Mouse (Mus musculus) left cerebral cortex, adult 18-20 months (tissue): ENCODE data around the gene Negr1. TPM values are rescaled to one million over a fixed set of nuclear protein-coding genes. Genes with fewer than 3 reads are reported as not detected.

ENCODE experiments used
- DNase-seq, 2 experiments: peaks; one replicate each; pipeline ENCODE4 v3.0.0; 2021 to 2022; ENCODE audit warnings: low spot score in 2 of 2, mixed read lengths in 1 of 2
- total RNA-seq, 2 experiments: library from RNA; stranded (reverse); gene quantifications; 2 replicates each; pipeline ENCODE4 v1.2.3; 2021

The Negr1 gene
- total RNA-seq, 2 experiments from 2014 or later, result 178 to 220 TPM

DNA sequence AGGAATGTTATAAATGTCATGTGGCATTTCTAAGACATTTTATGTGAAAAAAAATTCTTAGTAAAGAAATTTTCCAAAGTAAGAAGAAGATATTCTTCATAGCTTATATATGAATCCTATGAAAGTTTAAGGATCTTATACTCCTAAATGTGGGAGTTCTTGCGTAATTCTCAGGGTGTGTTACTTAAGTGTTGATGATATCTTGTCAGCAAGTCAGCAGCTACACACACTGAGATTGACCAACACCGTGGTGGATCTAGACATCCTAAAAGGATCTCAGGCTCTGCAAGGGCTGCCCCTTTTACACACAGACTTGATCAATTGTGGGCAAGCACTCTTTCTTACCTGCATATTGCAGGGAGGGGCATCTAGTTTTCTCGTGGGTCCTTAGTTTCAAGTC is 339.5 kb downstream of the Negr1 start:
- DNase-seq, result no peak

DNA sequence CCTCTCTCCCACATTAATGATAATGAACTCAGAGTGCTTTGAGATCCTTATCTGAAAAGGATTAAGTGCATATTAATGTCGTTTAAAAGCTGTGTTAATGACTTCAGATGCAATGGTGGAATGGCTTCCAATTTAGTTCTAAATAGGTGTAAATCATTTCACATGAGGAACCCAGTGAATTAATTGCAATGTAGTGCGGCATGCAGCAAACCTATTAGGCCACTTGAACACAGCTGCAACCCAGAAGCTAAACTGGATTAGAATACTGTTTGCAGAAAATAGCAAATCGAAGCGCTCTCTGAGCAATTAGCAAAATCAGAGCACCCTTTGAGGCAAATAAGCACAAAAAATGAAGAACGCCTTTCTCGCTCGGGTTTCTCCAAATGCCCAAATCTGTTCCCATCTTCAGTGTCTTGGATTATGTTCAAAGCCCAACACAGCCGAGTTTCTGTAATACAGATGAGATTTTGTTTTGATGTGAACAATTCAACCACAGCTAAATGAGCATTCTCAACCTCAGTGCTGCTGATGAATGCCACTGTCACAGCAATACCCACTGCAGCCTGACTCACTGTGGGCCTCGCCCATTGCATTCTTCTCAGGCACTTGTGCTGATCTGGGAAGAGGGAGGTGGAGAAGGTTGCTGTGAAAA is 342.5 kb downstream of the Negr1 start:
- DNase-seq, result peak; percentile 11 to 40

DNA sequence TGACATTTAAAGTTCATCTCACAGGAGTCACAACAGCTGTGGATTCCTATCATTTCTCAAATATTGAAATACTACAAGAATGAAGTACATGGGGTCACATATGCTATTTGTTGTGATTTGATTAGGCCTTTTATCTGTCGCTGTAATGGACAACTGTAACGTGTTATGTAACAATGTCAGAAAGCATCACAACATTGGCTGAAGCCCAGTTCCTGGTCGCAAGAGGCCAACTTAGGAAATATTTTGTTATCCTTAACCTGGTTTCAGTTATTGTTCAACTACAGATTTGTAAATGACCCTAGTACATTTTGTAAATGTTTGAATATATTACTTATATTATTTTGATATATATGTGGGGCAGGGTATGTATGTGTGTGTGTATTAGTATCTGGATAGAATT is 351.2 kb downstream of the Negr1 start:
- no peak for DNase-seq

DNA sequence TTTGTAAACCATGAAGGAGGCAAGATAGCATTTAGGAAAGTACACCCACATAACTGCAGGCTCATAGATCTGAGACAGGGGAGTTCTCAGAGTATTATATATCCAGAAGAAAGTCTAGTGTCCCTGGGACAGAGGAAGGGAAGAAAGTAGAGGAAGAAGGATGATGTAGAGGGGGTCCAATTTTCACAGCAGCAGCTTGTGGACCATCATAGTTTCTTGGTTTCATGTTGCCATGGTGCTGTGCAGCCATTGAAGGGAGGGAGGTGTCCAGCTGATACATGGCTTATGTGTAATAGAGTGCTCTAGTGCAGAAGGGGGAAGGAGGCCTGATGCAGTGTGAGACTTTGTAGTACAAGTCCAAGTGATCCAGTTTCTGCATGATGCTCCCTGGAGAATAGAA is 359.8 kb downstream of the Negr1 start:
- DNase-seq, result no peak

DNA sequence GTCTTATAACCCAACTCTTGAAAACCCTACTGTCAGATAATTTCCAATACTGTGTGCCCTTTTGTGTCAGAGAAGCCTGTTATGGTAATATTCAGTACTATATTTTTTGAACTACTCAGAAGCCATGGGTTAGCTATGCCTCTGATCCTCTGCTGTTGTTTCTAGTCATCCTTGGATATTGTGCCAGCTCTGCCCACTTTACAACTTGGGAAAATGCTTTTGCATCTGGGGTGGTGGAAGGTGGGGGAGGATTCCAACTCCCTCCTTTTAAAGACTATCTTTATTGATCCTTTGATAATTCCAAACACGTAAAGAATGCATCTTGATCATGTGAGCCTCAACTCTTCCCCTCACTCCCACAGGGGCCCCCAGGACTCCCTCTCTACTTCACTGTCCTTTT is 361.6 kb downstream of the Negr1 start:
- DNase-seq, result no peak

DNA sequence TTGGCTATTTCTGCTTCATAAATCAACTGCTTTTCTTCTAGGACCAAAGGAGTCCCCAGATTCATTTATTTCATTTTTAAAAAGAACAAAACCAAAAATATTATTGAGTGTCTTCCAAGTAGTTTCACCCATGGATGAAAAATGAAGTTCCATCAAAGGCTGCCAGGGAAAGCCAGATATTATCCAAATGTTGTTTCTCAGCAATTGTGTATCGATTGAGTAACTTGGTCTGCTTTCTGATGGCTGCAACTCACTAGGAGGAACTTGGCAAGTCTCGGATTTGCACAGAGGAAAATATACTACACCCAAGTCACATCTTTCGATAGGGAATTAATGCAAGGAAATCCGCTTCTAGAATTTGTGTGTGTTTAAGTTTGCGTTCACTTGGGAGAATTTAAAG is 363.5 kb downstream of the Negr1 start:
- no peak for DNase-seq

DNA sequence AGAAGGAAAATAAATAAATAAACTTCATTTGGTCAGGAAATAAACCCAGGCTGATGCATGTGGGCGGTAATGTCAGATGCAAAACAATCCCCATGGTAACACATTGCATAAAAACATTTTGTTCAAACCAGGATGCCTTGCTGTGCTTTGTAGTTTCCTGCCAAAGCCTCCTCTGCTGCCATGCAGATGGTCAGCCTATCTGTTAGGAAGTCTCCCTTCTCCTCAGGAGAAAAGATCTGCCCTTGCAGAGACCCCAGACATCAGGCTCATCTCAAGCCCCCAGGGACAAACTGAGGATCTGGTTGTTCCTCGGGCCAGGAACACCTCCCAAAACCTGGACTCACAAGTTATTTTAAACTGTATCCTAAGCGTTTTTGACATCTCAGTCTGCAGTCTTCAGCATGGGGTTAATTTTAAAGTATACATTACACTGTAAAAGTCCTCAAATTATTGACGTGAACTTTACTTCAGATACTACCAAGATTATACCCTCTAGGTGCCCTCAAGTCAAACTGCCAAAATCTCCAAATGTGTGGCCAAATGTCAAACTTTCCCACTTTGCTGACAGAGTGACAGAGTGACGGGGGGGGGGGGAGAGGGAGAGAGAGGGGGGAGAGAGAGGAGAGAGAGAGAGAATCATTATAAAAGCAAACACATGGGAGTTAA is 366.9 kb downstream of the Negr1 start:
- no peak for DNase-seq

DNA sequence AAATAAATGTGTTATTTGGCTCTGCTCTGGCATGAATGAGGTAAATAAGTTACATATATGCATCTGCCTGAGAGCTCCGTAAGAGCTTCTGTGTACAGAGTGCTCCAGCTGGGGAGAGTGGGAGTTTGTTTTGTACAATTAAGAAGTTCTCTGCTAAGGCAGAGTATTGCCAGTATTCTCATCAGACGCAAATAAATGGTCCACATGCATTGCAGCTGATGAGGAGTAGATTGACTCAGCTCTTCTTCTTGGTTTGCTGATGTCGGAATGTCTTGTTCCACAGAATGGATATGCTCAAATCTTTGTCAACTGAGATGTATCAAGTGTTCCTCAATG is 367.4 kb downstream of the Negr1 start:
- no peak for DNase-seq

DNA sequence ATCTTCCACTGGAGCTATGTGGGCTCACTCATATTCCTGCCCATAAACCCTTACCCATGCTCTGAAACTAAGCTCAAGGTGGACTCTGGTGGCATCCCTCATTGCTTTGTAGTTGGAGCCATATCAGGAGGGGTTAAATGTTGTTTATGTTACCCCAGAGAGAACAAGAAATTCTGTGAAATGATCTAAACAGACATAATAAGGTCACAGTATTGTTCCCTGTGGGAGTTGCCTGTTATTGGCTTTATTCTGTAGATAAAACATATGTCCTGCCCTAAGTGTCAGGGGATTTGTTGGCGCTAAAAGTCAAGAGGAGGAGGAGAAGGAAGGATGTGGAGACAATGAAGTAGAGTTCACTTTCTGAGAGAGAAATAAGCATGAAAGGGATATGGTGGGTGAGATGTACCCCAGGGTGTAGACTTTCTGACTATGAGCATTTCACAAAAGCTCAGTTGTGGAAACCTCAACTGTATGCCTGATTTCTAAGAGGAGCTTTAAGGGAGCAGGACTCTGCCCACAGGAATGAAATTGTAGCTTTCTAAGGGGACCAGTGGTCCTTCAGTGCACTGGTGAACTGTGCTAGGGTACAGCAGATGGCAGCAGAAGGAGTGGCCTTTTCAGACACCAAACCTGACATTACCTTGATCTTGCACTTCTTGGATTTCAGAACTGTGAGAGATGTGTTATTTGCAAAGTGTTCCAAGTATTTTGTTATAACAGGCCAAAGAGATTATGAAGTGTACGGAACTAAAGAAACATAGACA is 368.3 kb downstream of the Negr1 start:
- DNase-seq, result no peak

DNA sequence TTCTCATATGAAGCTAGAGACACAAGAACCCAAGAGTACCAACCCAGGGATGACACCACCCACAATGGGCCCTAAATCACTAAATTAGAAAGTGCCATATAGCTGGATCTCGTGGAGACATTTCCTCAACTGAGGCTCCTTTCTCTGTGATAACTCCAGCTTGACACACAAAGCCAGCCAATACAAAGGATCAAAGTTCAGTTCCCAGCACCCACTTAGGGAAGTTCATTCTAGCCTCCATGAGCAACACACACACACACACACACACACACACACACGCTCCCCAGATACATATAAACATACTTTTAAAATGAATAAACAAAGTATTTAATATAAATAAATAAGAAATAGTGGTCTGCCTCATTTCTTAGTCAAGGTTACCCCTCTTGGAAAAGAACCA is 369.4 kb downstream of the Negr1 start:
- no peak for DNase-seq

DNA sequence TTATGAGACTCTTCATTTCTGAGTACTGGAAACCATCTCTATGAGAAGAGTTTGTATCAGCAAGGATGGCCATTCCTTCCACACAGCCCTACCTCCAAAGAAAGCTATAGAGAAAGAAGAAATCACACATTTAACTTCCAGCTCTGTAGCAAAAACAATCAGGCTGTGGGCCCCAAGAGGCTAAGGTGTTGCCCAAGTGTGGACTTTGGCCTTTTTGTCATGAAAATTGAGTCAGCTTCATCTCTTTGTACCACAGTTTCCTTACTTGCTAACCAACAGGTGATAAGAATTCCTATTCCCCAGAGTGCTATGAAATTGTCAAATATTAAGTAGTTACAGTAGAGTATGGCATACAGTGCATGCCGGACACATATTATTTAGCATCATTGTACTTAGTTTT is 369.9 kb downstream of the Negr1 start:
- DNase-seq, result no peak

DNA sequence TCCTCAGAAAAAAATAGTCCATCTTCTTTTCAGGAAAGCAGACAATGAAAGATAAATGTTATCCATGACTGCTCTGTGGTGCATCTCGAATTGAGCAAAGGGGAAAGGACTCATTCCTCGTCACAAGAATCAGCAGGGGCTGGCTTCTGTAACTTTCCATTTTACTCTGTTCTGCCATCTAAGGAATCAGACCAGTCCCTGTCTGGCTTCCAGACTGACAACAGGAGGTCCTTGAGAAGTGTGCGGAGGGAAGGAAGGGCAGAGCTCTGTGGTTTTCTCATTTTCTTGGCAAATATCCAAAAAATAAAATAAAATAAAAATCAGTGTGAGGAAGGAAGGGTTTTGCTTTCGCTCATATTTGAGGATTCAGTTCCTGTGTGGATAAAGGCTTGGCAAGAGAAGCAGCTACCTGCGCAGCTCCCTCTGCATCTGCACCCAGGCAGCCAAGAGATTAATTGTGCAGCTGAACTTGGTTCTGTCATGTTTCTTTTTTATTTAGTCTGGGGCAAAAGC is 373.2 kb downstream of the Negr1 start:
- DNase-seq, result no peak

DNA sequence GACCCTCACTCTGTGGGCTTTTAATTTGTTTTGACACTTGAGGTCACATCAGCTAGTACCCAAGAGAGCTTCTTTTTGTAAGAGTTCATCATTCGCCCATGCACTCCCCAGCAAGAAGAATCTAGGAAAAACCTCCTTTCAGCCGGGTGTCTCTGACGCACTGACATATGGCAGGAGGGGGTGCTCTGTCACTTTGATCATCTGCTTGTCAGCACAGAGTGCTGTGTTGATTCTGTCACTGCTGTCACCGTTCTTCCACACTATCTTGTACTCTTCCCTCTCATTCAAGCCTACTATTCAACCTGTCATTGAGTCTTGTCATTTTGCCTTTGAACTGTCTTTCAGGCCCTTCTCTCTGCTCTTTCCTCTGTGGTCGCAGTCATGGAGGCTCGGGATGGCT is 385.8 kb downstream of the Negr1 start:
- no peak for DNase-seq

DNA sequence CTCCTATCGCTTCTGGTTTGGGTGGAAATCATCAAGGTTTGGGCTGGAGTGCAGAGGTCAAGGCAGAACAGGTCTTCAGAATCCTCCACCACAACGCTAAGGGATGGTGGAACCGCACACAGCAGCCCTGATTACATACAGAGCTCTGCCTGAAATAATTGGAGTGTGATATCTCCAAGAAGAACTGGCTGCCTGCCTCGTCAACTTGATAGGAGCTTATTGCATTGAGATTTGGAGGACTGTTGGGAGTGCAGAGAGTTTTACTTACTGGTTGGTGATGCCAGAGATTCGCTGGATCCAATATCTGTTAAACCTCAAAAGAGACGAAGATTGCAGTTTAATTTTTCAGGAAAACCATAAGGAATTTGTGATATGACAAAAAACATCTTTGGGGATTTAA is 391.4 kb downstream of the Negr1 start:
- no peak for DNase-seq

DNA sequence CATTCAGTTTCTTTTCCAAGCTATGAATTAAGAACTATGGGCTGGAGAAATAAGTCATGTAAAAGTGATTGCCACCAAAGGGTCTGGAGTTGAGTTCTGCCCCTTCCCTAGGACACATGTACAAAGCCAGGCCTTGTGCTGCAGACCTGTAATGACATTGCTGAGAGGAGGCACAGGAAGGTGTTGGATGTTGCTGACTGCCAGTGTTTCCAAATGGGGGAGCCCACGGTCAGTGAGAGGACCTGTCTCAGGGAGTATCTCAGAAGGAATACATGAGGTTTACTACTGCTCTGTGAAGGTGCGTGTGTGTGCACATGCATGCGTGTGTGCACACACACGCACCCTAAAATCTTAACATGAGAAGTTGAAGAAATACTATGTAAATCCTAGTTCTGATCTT is 393.5 kb downstream of the Negr1 start:
- no peak for DNase-seq

DNA sequence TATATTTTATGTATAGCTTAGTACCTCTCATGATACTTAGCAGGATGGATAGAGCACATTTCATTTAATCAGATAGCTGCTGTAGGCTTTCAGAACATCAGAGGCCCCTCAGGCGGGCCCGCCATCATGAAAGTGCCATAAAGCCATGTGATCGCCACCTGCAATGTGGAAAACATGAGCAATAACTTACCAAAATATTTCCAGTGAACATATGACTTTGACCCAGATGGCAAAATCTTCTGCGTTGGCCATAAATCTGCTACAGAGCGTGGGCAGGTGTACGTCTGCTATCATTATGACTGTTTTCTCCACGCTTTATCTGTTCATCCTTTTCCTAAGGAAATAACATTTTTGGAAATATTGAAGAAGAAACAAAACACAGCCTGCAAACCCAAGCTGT is 397.0 kb downstream of the Negr1 start:
- DNase-seq, result peak; percentile 31 to 44

DNA sequence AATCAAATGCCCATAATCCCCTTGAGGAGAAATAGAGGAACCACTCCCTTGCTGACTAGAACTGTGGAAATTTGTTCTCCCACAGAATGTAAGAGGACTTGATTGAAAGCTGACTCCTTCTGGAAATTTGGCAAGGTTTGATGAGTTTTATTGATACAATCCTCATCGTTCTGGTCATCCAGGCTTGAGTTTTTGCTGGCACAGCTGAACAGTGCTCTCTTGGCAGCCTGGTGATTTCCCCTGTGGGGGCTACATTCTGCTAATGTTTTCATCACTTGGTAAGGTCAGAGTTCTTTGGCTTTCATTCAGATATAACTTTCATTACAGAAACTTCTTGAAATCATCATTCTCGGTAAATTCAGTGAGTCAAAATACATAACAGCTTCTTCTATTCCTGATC is 407.2 kb downstream of the Negr1 start:
- no peak for DNase-seq

DNA sequence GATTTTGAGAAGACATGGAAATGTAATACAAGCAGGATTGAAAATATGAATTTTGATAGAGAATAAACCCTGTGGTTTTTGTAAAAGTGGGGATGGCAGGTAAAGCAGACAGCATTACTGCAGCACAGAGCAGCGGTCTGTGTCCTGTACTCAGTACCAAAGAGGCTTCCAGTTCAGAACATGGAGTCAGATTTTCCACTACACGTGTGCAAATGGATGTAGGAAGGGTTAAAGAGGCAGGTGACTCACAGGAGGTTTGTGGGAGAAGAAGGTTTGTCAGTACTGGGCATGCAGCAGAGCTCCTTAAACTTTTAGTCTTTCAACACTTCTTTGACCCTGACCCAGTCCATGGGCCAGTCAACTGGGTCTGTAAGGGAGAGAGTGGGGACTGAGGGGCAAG is 409.5 kb downstream of the Negr1 start:
- DNase-seq, result no peak

DNA sequence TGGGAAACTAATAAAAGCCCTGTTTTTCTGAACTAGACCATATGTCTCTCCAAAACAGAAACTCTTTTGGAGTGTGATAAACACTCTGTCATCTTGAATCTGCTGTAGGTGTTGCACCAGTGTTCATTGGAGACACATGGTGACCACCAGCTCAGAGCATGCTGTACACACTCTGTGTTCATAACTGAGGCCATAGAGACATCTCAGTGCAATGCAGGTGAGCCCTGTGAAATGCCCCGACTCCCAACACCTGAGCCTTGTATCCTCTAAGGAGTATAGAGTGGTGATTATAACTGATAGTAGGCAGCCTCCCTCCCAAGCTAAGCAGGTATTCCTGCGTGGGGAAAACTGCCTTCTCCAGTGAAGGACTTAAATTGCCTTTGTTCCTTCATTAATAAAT is 415.2 kb downstream of the Negr1 start:
- no peak for DNase-seq

DNA sequence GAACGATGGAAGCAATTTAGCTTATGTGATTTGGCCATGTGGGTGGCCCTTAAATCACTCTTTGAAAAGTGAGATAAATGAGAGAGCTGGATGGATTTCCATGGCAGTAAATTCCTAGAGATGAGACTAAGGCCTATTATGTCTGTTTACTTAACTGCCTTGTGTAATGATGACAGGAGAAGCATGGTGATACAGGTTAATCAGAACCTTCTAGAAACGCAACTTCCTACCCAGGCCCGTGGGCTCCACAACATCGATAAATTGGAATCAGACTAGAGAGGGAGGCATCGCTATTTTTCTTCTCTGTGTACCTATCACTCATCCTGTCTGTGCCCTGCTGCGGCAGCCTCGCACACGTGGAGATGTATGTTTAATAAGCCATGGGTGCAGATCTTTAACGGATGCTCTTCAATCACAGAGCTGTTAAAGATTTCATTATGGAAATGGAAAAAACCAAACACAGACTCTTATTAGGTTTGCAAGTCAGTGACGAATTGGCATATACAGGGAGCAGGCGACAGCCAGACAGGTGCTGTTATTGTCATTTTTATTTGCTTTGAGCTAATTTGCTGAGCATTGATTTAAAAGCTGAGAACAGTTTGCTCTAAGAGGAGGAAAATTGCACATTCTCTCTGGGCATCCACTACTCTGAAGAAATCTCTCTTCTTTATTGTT is 418.6 kb downstream of the Negr1 start:
- DNase-seq, result no peak

DNA sequence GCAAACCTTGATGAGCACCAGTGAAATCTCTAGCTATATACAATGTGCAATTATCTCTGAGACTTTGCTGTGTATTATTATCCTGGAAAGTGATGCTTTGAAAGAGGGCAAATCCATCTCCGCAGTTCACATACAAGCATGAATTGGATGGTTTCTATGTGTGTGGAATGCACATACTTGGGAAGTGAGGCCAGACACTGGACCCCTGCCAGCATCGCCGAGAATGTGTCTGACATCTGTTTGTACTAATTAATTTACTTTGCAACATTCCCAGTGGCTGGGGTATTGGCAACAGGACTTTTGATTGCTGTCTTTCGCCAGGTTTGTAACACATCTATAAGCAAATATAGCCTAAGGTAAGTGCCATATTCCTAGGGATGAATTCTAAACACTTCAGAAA is 420.5 kb downstream of the Negr1 start:
- DNase-seq, result no peak

DNA sequence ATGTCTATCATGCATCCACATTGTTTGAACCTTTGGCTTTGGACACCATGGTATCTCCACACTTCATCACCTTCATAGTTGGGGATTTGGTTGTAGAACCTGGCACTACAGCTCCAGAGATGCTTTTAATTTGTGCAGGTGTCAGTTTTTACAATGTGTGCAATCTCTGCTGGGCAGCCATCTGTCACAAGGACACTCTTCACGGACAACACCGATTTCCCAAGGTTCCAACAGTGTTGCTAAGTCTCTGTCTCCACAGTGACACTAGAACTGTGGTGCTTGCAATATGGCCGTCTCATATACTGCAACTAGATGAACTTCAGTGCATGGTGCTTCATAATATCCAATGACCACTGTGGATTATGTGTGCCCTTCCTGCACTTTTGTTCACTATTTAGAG is 425.5 kb downstream of the Negr1 start:
- DNase-seq, result no peak
